Mouse (Mus musculus) lung, adult 2 months (tissue): ENCODE results near the gene Ntng1.

Experiments used
- CTCF ChIP-seq: fragments of 200-500 bp; IDR thresholded peaks from 2 replicates; pipeline ENCODE4 v1.5.1; 2011; ENCODE audit warnings: mild to moderate bottlenecking, low read length, control low read depth; ENCODE audit not compliant: insufficient read depth
- POLR2A ChIP-seq: fragments of 200-500 bp; IDR thresholded peaks from 2 replicates; pipeline ENCODE4 v1.6.1; 2011; ENCODE audit warnings: low read depth, mild to moderate bottlenecking, control low read depth, low read length, borderline replicate concordance; ENCODE audit errors: extremely low read depth

DNA sequence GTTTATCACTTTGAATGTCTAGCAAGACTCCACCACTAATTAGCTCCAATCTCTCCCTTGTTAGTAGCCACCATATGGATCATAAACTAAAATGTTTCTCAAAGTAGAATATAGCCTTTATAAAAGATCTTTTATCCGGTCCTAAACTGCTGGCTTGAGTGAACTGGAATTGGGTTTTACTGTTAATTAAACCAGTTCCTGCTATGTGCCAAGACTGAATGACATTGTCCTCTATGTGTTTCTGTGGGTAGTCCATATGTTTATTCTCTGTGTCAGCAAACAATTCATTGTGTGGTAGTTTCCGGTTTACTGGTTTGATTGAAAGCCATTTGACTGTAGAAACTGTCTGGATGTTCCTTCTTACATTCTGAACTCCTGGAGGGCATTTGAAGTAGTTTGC, 387.4 kb downstream of the Ntng1 start:
- no peak for TF ChIP-seq CTCF
- no peak for TF ChIP-seq POLR2A
